Mouse (Mus musculus) layer of hippocampus, adult 9-11 months (tissue): ENCODE results near the gene Fbxl16.
"Not testable (repeated sequence)": the region's sequence is repeated elsewhere in the genome, so short reads cannot be mapped to it uniquely, and the experiment has no call there.

ENCODE experiments used
- DNase-seq: peaks from one replicate; pipeline ENCODE4 v3.0.0; 2022

Fbxl16 gene

DNA sequence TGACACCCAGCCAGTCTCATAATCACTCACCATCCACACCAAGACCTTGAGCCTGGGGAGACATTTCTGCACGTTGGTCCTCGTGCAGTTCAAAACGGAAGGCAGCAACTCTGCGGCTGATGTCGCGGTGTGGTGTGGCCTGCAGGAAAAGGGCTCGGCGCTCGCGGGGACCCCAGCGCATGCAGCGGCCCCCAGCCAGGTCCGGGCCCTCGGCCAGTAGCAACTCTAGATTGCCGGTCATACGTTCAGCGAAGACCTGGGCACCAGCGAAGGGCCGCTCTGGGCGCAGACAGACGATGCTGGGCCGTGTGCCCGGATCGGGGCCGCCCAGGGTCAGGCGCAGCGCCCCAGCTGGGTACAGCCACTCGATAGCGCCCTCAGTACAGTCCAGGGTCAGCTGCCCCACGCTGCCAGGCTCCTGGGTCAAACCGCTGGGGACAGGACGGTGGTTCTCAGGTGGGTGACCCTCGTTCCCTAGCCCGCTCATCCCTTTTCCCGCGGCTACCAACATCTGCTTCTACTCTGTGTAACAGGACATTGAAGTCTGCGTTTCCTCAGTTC, 12.6 kb upstream of the Fbxl16 start:
- no peak for DNase-seq

DNA sequence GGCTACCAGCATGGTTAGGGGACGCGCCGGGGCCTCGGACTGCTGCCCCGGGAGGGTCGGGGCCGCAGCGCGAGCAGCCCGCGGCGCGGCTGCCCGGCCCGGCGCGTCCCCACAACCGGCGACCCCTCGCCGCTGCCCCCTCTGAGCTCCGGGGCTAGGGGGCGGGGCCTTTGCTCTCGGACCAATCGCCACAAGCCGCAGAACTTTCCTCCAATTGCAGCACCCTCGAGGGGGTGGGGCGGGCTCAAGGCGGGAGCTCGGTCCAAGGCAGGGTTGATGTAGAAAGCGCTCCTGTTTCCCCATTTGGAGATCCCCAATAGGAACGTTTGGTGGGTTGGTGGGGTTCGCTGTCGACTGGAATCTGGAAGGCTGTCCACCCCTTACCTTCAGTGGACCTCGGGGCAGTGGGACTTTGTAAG, 11.9 kb upstream of the Fbxl16 start, which contains the start of gene Metrn:
Metrn (minus strand) TSS at position 186 of the 419 bp plus-strand sequence.
- peak; percentile 83 for DNase-seq

- DNase-seq: peak; percentile 64
Observed at GRCm38 (mm10) chr17:25801029-25801428, 7.9 kb upstream of the Fbxl16 start.

DNA sequence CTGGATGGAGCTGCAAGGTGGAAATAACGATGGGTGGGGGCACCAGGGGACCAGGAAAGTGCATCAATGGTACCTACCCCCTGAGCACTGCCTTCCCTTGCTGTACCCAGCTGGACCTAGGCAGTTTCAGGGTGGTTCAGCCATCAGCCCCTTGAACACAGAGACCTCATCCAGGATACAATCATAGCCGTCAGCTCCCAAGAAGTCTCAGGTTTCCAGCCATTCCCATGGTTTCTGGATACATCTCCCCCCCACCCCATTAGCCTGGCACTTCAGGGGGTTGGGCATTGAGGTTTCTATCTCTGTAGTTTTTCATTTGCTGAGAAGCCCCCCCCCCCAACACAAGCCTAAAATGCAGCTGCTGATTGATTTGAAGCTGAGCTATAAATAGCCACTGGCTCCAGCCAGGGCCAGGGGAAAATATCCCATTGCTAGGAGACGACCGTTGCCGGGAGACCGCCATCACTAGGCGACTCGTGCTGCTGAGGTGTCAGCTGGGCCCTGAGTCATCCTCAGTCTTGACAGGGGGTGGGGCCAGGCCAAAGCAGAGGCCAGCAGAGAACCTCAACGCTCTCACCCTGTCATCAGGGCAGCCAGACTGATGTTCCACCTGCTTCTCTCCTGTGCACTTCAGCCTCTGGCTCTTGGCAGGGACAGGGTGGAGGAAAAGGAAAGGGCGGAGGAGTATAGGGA, 5.9 kb upstream of the Fbxl16 start:
- DNase-seq: peak; percentile 94

GRCm38 (mm10) chr17:25806507-25806906, 2.4 kb upstream of the Fbxl16 start:
- no peak for DNase-seq

DNA sequence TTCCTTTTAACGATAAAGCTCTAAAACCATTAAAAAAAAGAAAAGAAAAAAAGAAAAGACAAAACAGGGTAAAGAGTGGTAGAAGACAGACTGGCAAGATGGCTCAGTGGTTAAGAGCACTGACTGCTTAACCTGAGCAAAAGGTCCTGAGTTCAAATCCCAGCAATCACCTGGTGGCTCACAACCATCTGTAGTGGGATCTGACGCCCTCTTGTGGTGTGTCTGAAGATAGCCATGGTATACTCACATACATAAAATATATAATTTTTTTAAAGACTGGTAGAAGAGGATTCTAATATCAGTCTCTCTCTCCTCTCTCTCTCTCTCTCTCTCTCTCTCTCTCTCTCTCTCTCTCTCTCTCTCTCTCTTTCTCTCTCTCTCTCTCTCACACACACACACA, 1.4 kb upstream of the Fbxl16 start:
- not testable (repeated sequence) for DNase-seq

- no peak for DNase-seq
Observed at GRCm38 (mm10) chr17:25808028-25808427, 857 bp upstream of the Fbxl16 start.

- DNase-seq: no peak
Observed at GRCm38 (mm10) chr17:25809606-25810340, 888 bp downstream of the Fbxl16 start.

DNA sequence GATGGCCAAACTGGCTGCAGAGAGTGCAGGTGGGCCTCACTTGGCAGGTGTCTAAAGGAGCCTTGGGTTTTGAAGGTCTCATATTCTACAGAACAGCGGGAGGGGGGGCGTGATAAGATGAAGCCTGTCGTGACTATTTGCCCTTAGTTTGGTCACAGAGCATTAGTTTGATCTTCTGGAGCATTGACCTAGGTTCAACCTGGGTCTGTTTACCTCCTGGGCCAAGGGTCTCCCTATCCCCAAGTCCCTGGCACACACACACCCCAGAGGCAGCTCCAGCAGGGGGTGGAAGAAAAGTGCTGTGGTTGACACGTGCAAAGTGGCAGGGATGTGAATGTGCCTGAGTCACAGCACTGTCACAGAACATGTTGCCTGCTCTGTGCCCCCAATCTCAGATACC, 2.0 kb downstream of the Fbxl16 start:
- no peak for DNase-seq

DNA sequence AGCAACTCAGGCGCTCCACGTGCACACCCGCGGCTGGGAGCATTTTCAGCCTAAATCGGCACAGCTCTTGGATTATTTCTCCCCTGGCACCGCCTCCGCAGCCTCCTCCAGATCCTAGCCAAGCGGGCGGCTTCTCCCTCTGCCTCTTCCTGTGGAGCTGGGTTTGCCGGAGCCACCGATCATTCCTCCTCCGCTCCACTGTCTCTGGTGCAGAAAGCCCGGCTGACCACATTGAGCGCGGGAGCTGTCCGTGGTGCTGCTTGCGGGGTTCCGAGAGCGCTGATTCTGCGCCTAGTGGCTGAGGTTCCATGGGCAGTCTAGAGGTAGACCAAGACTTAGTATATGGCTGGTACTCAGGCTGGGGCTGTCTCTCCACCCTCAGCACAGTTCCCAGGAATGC, 4.6 kb downstream of the Fbxl16 start:
- peak; percentile 89 for DNase-seq

GRCm38 (mm10) chr17:25817662-25818061, 8.8 kb downstream of the Fbxl16 start:
- DNase-seq: no peak

DNA sequence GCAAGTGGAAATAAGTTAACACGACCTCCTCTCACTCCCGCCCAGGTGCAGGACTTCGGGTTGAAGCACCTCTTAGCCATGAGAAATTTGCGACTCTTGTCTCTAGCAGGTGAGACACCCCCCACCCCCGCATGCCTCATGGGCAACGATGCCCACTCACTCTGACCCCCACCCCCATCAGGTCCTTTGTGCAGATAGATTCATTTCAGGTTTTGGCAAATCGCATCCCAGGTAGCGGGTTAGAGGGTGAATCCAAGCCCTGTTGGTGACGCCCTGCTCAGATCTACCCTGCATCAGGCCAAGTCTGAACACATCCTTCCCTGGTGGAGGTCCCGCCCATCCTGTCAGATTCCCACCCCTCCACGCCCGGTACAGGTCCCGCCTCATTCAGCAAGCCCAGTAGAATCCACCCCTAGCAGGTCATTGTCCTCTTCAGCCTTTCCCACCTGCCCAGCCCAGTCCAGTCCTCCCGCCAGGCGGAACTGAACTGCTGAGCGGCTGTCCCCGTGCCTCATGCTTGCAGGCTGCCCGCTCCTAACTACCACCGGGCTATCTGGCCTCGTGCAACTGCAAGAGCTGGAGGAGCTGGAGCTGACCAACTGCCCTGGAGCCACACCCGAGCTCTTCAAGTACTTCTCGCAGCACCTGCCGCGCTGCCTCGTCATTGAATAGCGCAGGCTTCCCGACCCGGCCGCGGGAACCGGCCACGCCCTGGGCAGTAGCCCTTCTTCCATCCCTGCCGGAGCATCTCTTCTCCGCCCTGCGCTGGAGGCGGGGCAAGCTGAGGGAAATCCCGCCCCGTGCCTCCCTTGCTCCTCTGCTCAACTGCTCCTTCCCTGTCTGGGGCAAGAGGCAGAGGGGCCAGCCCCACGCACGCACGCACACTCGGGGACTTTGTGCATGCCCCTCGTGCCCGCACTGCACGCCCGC, 10.2 kb downstream of the Fbxl16 start:
- DNase-seq: no peak

- peak; percentile 85 for DNase-seq
Observed at GRCm38 (mm10) chr17:25823452-25823851, 14.6 kb downstream of the Fbxl16 start, which contains the start of gene Wdr24. Gene Wdr24 (plus strand): TSS chr17:25823627.

GRCm38 (mm10) chr17:25824362-25825142, 15.7 kb downstream of the Fbxl16 start:
- no peak for DNase-seq

DNA sequence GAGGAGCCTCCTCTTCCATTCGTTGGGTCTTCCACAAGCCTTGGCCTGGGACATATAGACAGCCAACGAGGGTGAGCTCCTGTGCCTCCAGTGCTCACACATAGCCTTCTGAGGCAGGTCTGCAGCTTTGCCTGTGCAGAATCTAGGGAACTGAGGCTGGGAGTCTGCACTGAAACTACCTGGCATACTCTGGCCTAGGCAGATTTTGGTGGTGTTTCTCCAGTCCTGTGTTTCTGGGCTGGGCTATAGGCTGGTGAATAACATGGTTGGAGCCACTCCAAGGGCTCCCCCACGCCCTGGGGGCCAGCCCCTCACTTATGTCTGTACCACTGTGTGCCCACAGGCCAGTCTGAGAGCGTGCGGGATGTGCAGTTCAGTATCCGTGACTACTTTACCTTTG, 16.4 kb downstream of the Fbxl16 start:
- DNase-seq: no peak

DNA sequence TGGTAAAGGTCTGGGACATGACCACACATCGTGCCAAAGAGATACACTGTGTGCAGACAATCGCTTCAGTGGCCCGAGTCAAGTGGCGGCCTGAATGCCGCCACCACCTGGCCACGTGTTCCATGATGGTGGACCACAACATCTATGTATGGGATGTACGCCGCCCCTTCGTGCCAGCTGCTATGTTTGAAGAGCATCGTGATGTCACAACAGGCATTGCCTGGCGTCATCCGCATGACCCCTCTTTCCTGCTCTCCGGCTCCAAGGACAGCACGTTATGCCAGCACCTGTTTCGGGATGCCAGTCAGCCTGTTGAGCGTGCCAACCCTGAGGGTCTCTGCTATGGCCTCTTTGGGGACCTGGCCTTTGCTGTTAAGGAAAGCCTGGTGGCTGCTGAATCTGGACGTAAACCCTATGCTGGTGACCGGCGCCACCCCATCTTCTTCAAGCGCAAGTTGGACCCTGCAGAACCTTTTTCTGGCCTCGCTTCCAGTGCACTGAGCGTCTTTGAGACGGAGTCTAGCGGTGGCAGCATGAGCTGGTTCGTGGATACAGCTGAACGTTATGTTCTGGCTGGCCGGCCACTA, 17.2 kb downstream of the Fbxl16 start:
- no peak for DNase-seq

GRCm38 (mm10) chr17:25827011-25827410, 18.1 kb downstream of the Fbxl16 start:
- DNase-seq: no peak

- DNase-seq: no peak
Observed at GRCm38 (mm10) chr17:25827546-25828222, 18.8 kb downstream of the Fbxl16 start.

- no peak for DNase-seq
Observed at GRCm38 (mm10) chr17:25828223-25828594, 19.3 kb downstream of the Fbxl16 start.

DNA sequence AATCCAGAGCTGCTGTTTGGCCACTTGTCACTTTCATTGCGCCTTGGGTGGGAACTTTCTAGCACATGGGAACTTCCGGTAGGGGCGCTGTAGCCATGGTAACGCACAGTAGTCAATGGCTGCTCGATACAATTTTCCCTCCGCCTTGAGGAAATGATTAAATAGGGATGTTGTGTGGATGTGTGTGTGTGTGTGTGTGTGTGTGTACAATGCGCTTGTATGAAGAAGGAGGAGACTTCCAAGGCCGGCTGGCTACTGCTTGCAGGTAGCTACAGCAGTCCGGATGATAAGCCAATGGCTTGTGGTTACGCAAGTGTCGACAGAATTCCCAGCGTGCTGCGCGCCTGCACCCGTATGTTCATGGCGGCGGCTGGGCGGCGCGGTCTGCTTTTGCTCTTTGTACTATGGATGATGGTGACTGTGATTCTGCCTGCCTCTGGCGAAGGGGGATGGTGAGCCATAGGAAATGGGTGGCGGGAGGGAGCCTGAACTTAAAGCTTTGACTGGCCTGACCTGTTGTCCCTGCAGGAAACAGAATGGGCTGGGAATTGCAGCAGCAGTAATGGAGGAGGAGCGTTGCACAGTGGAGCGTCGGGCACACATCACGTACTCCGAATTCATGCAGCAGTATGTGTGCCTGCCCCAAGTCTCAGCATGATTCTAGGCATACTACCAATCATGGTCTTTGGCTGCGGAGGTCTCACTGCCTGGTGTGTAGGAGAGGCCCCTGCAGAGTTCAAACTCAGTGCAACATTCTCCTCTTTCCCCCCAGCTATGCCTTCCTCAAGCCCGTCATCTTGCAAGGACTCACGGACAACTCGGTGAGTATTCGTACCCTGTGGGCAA, 20.1 kb downstream of the Fbxl16 start, which contains the start of gene Jmjd8:
Jmjd8 (plus strand) TSS at position 156 of the 846 bp plus-strand sequence.
- DNase-seq: peak; percentile 87
